Mouse (Mus musculus) layer of hippocampus, postnatal 14 days (tissue): Measurements from ENCODE around the gene Ccl17. TPM values are rescaled to one million over a fixed set of nuclear protein-coding genes. Genes with fewer than 3 reads are reported as not detected.

Source experiments
- total RNA-seq, 2 experiments: library from RNA; stranded (reverse); gene quantifications; 2 replicates each; pipeline ENCODE4 v1.2.3; 2021

Ccl17 gene
- total RNA-seq, 2 experiments from 2014 or later, result 7.3 to 11.1 TPM

Other genes starting within 250 kb of the Ccl17 start
- gene Rspry1, start 208.5 kb upstream of the Ccl17 start, total RNA-seq, result 10 to 100 TPM; 30.5 to 34.3 TPM
- gene Fam192a, start 208.5 kb upstream of the Ccl17 start, total RNA-seq, result 10 to 100 TPM; 42.1 to 44.5 TPM
- gene Arl2bp, start 143.9 kb upstream of the Ccl17 start, total RNA-seq, result 100 to 1,000 TPM; 152 to 167 TPM
- 10 to 100 TPM; 60.7 to 66.1 TPM for gene Pllp, start 114.2 kb upstream of the Ccl17 start, total RNA-seq
- gene Ccl22, start 64.9 kb upstream of the Ccl17 start, total RNA-seq, result under 1 TPM; 0.17 to 0.18 TPM
- gene Cx3cl1, start 38.4 kb upstream of the Ccl17 start, total RNA-seq, result 100 to 1,000 TPM; 458 to 482 TPM
- gene Coq9, start 27.9 kb downstream of the Ccl17 start, total RNA-seq, result 10 to 100 TPM; 80.7 to 97.6 TPM
- 10 to 100 TPM; 76.1 to 88.0 TPM for gene Ciapin1, start 27.9 kb downstream of the Ccl17 start, total RNA-seq
- gene Polr2c, start 47.0 kb downstream of the Ccl17 start, total RNA-seq, result 10 to 100 TPM; 50.0 to 57.8 TPM
- 10 to 100 TPM; 50.2 to 54.1 TPM for gene Dok4, start 65.9 kb downstream of the Ccl17 start, total RNA-seq
- gene Ccdc102a, start 107.6 kb downstream of the Ccl17 start, total RNA-seq, result 1 to 10 TPM; 2.7 to 3.8 TPM
- gene Adgrg5, start 113.2 kb downstream of the Ccl17 start, total RNA-seq, result not detected
- gene Adgrg1, start 164.3 kb downstream of the Ccl17 start, total RNA-seq, result 100 to 1,000 TPM; 113 to 146 TPM
- gene Adgrg3, start 207.2 kb downstream of the Ccl17 start, total RNA-seq, result under 1 TPM in 1 of 2 experiments, not detected in 1; 0.48 TPM
- gene Drc7, start 244.7 kb downstream of the Ccl17 start, total RNA-seq, result 1 to 10 TPM; 2.1 to 4.4 TPM